Mouse (Mus musculus): ENCODE measurements around the gene Ddx17.
A peak's percentile ranks its signal among the peaks of the same experiment; 100 is the strongest.

Gene Ddx17

DNA sequence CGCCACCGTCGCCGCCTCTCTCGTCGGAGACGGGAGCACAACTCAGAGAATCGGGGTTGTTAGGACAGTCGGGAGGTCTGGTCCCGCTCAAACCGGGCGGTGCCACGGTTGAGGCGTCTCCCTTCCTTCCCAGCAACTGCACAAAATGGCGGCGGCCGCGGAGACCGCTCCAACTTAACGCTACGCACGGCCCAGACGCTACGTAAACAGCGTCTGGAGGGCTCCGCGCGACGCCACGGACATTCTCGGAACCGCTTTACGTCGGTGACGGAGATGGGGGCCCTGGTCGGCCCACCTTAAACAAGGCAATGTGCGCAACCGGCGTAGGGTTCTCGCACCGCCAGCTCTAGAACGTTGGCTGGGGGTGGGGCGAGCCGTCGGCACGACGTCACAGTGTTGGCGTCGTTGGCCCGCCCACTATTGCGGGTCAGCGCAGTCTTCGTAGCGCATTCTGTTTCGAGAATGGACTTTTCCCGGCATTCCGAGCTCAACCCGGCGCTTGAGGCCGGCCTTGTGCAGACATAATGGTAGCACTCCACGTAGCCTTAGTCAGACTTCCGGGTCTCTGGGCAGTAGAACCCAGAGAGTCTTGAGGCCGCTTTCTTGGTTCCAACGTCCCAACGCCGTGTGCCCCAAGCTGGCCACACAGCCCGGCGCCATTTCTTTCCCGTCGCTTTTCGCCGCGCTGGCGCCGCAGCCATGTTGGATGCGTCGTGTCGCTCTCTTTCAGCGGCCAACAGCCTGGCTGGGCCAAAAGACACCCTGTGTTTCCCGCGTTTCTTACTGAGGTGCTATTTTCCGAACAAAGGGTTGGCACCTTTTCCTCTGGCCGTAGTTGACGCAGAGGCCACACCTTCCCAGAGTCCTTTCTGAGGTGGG is at the start of gene Ddx17:
Gene Ddx17, minus strand, starts transcription at position 332 of the 879 bp plus-strand sequence.
- peak; percentile 99 for DNase-seq

- DNase-seq: no peak
These were observed 35.0 kb upstream of the Ddx17 start for GRCm38 (mm10) chr15:79581581-79581980.

DNA sequence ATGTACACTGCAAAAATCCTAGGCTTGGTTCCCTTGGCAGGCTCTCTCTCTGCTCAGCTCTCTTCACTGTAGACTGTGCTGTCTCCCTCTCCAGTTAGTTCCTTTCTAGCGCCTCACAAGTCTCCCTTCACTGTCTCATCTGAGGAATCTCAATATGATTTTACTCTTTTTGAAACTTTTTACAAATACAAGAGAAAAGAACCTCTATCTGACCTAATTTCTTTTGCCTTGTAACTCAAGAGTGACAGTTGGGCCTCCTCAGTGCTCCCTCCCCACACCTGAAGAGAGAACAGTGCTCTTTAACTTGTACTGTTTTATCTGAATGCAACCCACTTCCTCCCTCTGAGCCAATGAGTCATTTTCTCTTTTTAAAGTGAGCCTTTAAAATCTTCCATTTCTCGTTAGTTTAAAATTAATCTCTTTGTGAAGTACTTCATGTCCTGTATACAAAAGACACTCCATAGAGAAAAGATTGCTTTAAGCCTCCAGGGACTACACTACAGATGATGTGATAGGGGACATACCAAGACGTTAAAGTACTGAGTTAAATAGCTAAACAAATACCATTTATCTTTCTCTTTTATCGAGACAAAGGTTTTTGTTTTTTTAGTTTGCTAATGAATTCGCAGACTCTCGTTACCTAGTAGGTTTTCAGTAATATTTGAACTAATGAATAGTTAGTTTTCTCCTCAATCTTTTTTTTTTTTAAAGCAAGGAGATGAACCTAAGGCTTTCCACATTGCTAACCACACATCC is 31.3 kb upstream of the Ddx17 start:
- no peak for DNase-seq

DNA sequence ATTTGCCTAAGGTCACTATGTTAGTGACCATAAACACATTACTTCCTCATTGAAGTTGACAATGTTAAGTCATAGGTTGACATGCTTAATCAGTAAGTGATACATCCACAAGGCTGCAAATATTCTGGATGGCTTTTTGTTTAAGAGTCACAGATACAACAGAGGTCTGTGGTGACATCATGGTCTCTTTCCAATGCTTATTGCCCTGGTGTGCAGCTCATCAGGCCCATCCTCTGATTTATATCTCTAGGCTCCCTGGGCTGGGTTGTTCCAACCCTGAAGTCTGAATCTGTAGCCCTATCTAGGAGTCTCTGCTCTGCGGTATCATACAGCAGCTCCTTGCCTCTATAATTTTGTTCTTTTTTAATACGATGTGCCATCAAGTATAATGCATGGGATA is 30.4 kb upstream of the Ddx17 start:
- no peak for DNase-seq

DNA sequence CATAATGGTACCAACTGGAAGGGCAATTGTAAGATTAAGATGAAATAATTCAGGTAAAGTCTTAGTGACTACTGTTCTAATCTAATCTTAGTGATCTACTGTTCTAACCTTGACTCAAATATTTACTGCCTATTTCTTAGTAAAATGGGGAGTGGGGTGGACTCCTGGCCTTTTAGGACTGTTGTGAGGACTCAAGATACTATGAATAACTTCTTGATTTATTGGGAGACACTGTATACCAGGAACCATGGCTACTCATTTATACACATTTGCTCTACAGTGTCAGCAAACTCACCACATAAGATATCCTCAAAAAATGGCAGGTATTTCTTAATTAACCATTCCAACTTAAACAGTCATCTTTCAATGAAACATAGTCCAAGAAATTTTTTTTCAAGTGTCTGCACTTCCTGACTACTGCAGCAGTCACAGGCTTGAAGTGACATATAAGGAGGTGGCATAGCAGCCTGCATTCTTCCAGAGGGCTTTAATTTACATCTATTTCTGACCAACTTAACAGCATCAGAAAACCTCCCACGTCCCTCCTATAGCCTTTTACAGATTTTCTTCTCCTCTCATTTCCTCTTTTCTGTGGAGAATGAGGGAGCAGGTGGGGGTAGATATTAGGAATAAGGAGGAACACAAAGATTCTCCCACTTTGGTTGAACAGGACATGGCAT is 29.1 kb upstream of the Ddx17 start:
- DNase-seq: no peak

GRCm38 (mm10) chr15:79562417-79562816 is 15.9 kb upstream of the Ddx17 start:
- DNase-seq: peak; percentile 76

DNA sequence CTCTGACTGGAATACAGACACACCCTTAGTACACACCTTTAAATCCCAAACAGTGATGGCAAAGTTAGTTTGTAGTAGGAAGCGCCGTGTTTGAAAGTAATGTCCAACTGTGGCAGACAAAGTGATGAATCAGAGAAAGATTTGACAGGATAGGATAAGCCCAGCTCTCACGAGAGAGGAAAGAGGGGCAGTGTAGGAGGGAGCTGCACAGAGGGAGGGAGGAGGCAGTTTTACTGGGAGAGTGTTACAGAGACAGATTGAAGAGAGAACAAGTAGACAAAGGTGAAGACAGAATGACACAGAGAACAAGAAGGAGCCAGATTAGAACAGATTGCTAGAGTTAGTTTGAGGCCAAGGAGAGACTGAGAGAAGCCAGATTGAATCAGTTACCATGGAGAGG is 13.1 kb upstream of the Ddx17 start:
- DNase-seq: peak; percentile 64

DNA sequence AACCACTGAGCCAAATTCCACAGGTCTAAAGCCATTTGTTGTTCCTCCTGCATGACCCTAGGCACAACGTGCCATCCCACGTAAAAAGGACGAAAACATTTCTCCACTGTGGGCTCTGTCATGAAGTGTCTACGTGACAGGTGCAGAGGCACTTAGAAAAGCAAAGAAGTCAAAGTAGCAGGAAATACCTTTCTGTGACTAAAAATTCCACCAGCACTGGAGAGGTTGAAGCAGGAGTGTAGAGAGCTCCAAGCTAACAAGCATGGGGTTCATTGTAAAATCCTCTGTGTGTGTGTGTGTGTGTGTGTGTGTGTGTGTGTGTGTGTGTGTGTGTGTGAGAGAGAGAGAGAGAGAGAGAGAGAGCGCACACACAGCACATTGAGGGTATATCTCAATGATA is 6.0 kb upstream of the Ddx17 start:
- no peak for DNase-seq

DNA sequence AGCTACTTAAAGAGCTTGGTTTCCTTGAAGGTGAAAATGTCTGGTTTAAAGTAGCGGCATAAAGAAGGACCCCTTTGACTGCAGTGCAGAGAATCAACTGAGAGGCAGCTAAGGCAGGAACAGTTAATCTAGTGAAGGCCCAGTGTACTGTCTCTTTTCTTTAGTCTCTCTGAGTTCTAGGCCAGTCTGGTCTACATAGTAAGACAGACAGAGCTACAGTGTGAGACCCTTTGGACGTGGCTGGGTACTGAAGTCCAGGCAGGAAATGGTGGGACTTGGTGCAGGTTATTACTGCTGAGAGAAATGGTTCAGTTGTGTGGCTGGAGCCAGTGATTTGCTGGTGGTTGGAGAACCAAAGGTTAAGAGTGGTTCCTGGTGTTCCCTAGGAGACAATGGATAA is 1.7 kb upstream of the Ddx17 start:
- peak; percentile 52 for DNase-seq

DNA sequence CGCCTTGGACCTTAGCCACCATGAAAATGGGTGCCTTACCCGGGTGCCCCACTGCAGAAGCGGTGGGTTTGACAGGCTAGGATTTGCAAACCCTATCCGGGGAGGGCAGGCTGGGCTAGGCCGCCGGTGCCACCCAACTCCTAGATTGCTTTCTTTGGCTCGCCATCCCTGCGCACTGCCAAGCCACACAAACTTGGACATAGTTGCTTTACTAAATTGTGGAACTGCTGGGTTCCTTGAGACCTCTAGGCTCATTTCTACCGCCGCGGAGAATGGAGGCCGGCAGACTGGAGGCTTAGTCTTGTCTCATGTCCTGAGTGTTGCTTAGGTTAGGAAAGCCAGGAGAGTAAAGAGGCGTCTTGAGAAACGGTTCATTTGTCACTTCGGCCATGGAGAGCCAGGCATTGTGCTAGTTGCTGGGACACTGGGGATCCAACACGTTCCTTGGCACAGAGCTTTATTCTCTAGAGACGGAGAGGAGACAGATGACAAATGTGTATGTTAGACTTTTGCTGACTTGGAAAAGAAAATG is 814 bp upstream of the Ddx17 start:
- no peak for DNase-seq

DNA sequence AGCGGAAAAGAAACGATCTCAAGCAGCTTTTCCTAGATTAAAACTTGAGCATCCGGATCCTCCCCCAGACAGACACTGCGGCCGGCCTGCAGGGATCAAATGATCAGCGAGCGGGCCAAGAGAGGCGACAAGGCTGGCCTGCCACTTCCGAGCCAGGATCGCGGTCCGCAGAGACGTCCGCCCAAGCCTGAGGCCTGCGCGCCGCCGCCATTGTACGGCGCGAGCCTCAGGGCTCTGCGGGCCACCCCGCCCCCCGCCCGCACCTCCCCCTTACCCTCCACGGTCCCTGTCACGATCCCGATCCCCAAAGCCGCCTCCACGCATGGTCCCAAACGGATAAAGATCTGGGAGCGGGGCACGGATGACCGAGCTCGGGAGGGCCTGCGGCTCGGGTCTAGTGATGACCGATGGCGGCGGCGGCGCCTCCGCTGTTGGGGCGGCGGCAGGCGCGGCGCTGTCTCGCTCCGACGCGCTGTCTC is 581 bp downstream of the Ddx17 start:
- DNase-seq: peak; percentile 99

- no peak for DNase-seq
These were observed 1.0 kb downstream of the Ddx17 start for GRCm38 (mm10) chr15:79545496-79545895.

- DNase-seq: no peak
These were observed 2.6 kb downstream of the Ddx17 start for GRCm38 (mm10) chr15:79543968-79544367.

- no peak for DNase-seq
These were observed 12.7 kb downstream of the Ddx17 start for GRCm38 (mm10) chr15:79533796-79534195.

- peak; percentile 94 for DNase-seq
These were observed 16.6 kb downstream of the Ddx17 start for GRCm38 (mm10) chr15:79529935-79530334.

DNA sequence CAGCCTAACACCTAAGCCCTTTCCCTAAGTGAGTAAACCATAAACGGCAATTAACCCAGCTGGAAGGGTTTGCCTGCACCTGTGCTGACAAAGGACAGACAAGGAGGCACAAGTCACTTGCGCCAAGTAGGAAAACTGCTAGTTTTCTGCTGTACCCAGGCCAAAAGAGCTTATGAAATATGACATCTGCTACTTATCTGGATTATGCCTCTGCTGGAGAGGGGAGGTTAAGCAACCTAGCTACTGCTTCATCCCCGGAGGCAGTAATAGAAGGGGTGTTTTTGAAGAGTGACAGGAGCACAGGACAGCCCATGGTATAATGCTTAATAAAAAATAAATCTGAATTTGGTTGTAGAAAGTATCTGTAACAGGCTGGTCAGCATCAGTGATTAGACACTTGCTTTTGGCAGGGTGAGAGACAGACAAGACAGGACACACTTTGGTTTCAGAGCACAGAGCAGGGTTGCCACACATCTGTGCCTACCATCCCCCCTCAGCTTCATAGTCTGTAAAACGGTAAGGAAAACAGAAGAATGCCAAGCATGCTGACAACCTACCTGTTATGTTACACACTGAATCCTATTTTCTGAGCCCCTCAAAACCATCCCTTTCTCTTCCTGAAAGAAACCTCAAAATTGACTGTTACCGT is 18.4 kb downstream of the Ddx17 start:
- DNase-seq: peak; percentile 89

GRCm38 (mm10) chr15:79527192-79527591 is 19.3 kb downstream of the Ddx17 start:
- peak; percentile 92 for DNase-seq

DNA sequence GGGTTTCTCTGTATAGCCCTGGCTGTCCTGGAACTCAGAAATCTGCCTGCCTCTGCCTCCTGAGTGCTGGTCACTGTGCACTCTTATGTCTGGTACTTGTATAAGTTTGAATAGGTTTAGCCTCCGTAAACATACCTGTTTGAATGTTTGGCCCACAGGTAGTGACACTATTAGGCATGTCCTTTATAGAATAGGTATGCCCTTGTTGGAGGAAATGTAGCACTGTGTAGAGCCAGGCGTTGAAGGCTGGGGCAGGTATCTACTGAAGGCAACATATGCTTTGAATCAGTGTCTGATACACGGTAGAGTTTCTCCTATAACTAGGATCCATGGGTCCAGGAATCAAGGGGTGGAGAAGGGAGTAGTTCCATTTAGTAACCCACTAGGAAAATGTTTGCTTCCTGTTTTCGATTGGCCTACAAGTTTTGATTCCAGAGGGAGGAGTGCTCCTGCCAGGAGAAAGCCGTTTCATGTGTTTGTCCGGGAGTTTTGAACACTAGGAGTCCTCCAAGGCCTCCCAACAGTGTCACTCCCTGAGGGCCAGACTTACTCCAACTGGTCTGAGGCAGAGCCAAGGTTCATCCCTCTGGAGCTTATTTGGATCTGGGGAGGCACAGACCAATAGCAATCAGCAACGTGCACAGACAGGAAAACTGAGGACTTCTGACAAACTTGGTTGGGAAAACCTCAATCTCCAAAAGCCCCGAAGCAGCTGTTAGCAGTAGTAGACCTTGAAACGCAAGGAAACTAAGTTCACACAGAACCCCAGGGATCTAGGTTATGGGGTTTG is 20.4 kb downstream of the Ddx17 start:
- DNase-seq: peak; percentile 98

GRCm38 (mm10) chr15:79525564-79525963 is 21.0 kb downstream of the Ddx17 start:
- no peak for DNase-seq

DNA sequence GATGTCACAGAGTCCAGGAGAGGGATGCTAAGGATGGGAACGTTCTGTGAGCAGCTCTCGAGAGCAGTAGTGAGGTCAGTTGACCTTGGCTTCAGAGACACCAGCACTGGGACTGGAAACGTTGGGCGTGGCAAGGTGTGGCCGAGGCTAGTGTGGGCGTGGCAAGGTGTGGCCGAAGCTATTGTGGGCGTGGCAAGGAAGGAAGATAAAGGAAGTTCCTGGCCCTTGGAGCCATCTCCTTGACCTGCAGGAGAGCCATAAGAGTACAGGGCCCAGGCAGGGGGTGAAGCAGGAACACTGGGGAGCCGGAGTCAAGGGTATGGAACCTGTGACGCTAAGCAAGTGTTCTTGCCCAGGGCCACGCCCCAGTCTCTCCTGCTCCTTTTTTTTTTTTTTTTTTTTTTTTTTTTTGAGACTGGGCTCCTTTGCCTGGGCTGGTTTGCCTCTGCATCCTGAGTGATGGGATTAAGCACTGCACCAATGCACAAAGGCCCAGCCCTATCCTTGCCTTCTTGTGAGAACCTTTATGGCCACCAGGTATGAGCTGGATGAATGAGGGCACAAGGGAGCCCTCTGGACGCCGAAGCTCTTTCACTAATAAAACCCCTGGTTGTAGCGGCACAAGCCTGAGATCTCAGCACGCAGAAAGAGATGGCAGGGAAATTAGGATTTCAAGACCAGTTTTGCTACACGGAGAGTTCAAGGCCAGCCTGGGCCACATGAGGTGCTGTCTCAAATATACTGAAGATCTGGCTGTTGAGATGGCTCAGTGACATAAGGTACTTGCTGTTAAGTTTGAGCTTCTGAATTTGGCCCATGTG is 26.9 kb downstream of the Ddx17 start:
- DNase-seq: peak; percentile 80

GRCm38 (mm10) chr15:79518571-79518970 is 28.0 kb downstream of the Ddx17 start:
- DNase-seq: no peak
